9 mouse cellular contexts compared by ENCODE assay signal in the genomic region with DNA sequence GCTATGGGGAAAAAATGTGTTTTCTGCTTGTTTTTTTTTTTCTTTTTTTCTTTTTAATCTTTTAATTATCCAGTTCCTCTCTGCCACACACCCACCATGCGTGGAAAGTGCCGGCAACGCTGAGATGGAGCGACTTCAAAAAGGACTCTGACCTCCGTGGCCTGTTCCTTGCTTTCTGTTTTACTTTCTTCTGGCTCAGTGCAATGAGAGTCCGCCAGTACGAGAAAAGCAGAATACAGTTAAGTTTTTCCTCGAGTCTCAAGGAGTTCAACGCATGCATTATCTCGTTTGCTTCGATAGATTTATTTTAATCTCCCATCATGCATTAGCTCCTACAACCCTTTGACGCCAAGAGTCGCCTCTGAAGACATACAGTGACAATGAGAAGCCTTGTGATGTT.
DNase-seq lines count a peak whose midpoint lies in the region; ATAC-seq and TF ChIP-seq lines count a peak whose summit lies in the region.
"Had no signal": no experiment of that assay in that cellular context is flagged by ENCODE, and none has a peak within 500 bp of the region (broad histone marks: within the 10 kb centered on the region; RNA-seq: fewer than 3 reads in every experiment).

No protein-coding gene starts in this region.

- H3K4me3 ChIP-seq in lung, embryonic 15.5 days, result peak overlapping the region; percentile 27
- H3K4me3 ChIP-seq in hindbrain, embryonic 14.5 days (replicated peaks; ENCODE audit: low read length), result peak overlapping the region; percentile 21
- peak overlapping the region; percentile 12 for H3K4me3 ChIP-seq in liver, embryonic 15.5 days (replicated peaks)
- peak overlapping the region; percentile 22 for H3K4me3 ChIP-seq in stomach, postnatal 0 days (ENCODE audit: low read depth, low read length)

- no peak for ATAC-seq in lung, embryonic 15.5 days (ENCODE audit: borderline replicate concordance, extremely low read depth, low FRiP score, low TSS enrichment)
- ATAC-seq in hindbrain, embryonic 14.5 days (ENCODE audit: low FRiP score), result no peak
- no peak for ATAC-seq in liver, embryonic 15.5 days (ENCODE audit: insufficient read depth)
- no peak for ATAC-seq in stomach, postnatal 0 days (ENCODE audit: low FRiP score, low TSS enrichment)

- H3K9me3 ChIP-seq in lung, embryonic 15.5 days, result no peaks in the 10 kb centered on the region
- no peaks in the 10 kb centered on the region for H3K9me3 ChIP-seq in hindbrain, embryonic 14.5 days (ENCODE audit: control insufficient read depth, low read length)
- H3K9me3 ChIP-seq in liver, embryonic 15.5 days (replicated peaks), result no peaks in the 10 kb centered on the region
- no peaks in the 10 kb centered on the region for H3K9me3 ChIP-seq in stomach, postnatal 0 days (ENCODE audit: control insufficient read depth, low read length)

- no peaks in the 10 kb centered on the region for H3K36me3 ChIP-seq in lung, embryonic 15.5 days
- no peaks in the 10 kb centered on the region for H3K36me3 ChIP-seq in hindbrain, embryonic 14.5 days (replicated peaks; ENCODE audit: control insufficient read depth, insufficient read depth)
- no peaks in the 10 kb centered on the region for H3K36me3 ChIP-seq in liver, embryonic 15.5 days (replicated peaks)
- no peaks in the 10 kb centered on the region for H3K36me3 ChIP-seq in stomach, postnatal 0 days (ENCODE audit: control insufficient read depth, insufficient read depth, low read length)

- peaks cover 84% of the 10 kb centered on the region for H3K27me3 ChIP-seq in lung, embryonic 15.5 days
- H3K27me3 ChIP-seq in hindbrain, embryonic 14.5 days (ENCODE audit: control insufficient read depth, insufficient read depth, low read length), result no peaks in the 10 kb centered on the region; the same call in 1 of the 2 replicates
- peaks cover 18% of the 10 kb centered on the region for H3K27me3 ChIP-seq in liver, embryonic 15.5 days
- H3K27me3 ChIP-seq in stomach, postnatal 0 days (ENCODE audit: control insufficient read depth, insufficient read depth, low read length), result no peaks in the 10 kb centered on the region

- no peak for TF ChIP-seq CTCF in stomach, postnatal 0 days (IDR thresholded peaks at IDR 0.05; ENCODE audit: low read depth)

- H3K4me2 ChIP-seq in lung, embryonic 15.5 days, result peak overlapping the region; percentile 57
- H3K4me2 ChIP-seq in hindbrain, embryonic 14.5 days (replicated peaks), result peak overlapping the region; percentile 45
- H3K4me2 ChIP-seq in liver, embryonic 15.5 days, result peak overlapping the region; percentile 39
- H3K4me2 ChIP-seq in stomach, postnatal 0 days (replicated peaks; ENCODE audit: low read depth), result peak overlapping the region; percentile 48

- TF ChIP-seq EP300 in stomach, postnatal 0 days (optimal IDR thresholded peaks at IDR 0.05), result no peak

- H3K27ac ChIP-seq in lung, embryonic 15.5 days, result no peak overlapping the region
- no peak overlapping the region for H3K27ac ChIP-seq in hindbrain, embryonic 14.5 days
- no peak overlapping the region for H3K27ac ChIP-seq in liver, embryonic 15.5 days (replicated peaks)
- no peak overlapping the region for H3K27ac ChIP-seq in stomach, postnatal 0 days (replicated peaks)

- WGBS in lung, embryonic 15.5 days, result 15% methylated on average over 13 of the region's 13 CpGs
- 6% methylated on average over 13 of the region's 13 CpGs for WGBS in hindbrain, embryonic 14.5 days
- WGBS in liver, embryonic 15.5 days (ENCODE audit: insufficient replicate concordance), result 15% methylated on average over 13 of the region's 13 CpGs
- 20% methylated on average over 13 of the region's 13 CpGs for WGBS in stomach, postnatal 0 days

- H3K9ac ChIP-seq in lung, embryonic 15.5 days, result no peak overlapping the region
- H3K9ac ChIP-seq in hindbrain, embryonic 14.5 days, result no peak overlapping the region
- H3K9ac ChIP-seq in liver, embryonic 15.5 days, result no peak overlapping the region
- peak overlapping the region; percentile 14; the same call in 1 of the 2 replicates for H3K9ac ChIP-seq in stomach, postnatal 0 days (ENCODE audit: low read length)

- DNase-seq in lung, postnatal 25 days (ENCODE audit: low spot score), result no peak
- no peak for DNase-seq in hindbrain, embryonic 14.5 days (ENCODE audit: low spot score)
- peak; percentile 21 for DNase-seq in stomach, postnatal 0 days (ENCODE audit: low spot score)
- DNase-seq in embryo, embryonic 11 days, result no peak
- no peak for DNase-seq in spleen, adult 12 weeks (ENCODE audit: low spot score)
- no peak for DNase-seq in cerebellum, adult 18-20 months
- DNase-seq: cerebellum, postnatal 25 days had no signal

- peaks cover 13% of the 10 kb centered on the region; the same call in 1 of the 2 replicates for H3K4me1 ChIP-seq in lung, embryonic 15.5 days
- H3K4me1 ChIP-seq in hindbrain, embryonic 14.5 days (replicated peaks; ENCODE audit: control insufficient read depth, insufficient read depth, low read length), result no peaks in the 10 kb centered on the region; the same call in 1 of the 2 replicates
- H3K4me1 ChIP-seq in liver, embryonic 15.5 days (replicated peaks), result 0 out of 2 replicates have a peak, but pooled peaks cover 6% of the 10 kb centered on the region
- 0 out of 2 replicates have a peak, but pooled peaks cover 2% of the 10 kb centered on the region for H3K4me1 ChIP-seq in stomach, postnatal 0 days (replicated peaks; ENCODE audit: control insufficient read depth, insufficient read depth)
